Mouse (Mus musculus): ENCODE measurements around the gene Yjefn3. TPM values are rescaled to one million over a fixed set of nuclear protein-coding genes. Genes with fewer than 3 reads are reported as not detected.
"Not testable (repeated sequence)": the region's sequence is repeated elsewhere in the genome, so short reads cannot be mapped to it uniquely, and the experiment has no call there.

Yjefn3 gene
- total RNA-seq (2021) (1 to 10 TPM; 1.9 to 4.2 TPM), polyA plus RNA-seq (2012; rRNA removed) (6.6 and 10.8 TPM in 2 replicates)
- long read RNA-seq, partial matches to known transcripts: 0 of 15 reads
- long read RNA-seq, other reads (novel, unspliced or antisense): 15 of 15 reads

GRCm38 (mm10) chr8:69902163-69903062, at the start of gene Yjefn3, which contains the start of the genes Tssk6 and Ndufa13:
Gene Yjefn3 (minus strand): TSS chr8:69902712.
Gene Tssk6 (plus strand): TSS chr8:69902184.
Gene Ndufa13 (minus strand): TSS chr8:69902558.
- DNase-seq: peak; percentile 69

GRCm38 (mm10) chr8:69950300-69950699, 47.8 kb upstream of the Yjefn3 start:
- DNase-seq: no peak

- not testable (repeated sequence) for DNase-seq
Observed at GRCm38 (mm10) chr8:69942495-69942894, 40.0 kb upstream of the Yjefn3 start.

- no peak for DNase-seq
Observed at GRCm38 (mm10) chr8:69940386-69940785, 37.9 kb upstream of the Yjefn3 start.

- no peak for DNase-seq
Observed at GRCm38 (mm10) chr8:69939633-69940032, 37.1 kb upstream of the Yjefn3 start.

GRCm38 (mm10) chr8:69938245-69938982, 35.9 kb upstream of the Yjefn3 start:
- DNase-seq: no peak

GRCm38 (mm10) chr8:69937466-69937865, 35.0 kb upstream of the Yjefn3 start:
- DNase-seq: no peak

- no peak for DNase-seq
Observed at GRCm38 (mm10) chr8:69936050-69936794, 33.7 kb upstream of the Yjefn3 start.

- DNase-seq: no peak
Observed at GRCm38 (mm10) chr8:69935431-69935830, 32.9 kb upstream of the Yjefn3 start.

GRCm38 (mm10) chr8:69934582-69934981, 32.1 kb upstream of the Yjefn3 start:
- DNase-seq: no peak

- DNase-seq: no peak
Observed at GRCm38 (mm10) chr8:69933811-69934210, 31.3 kb upstream of the Yjefn3 start.

- no peak for DNase-seq
Observed at GRCm38 (mm10) chr8:69926901-69927300, 24.4 kb upstream of the Yjefn3 start.

- DNase-seq: no peak
Observed at GRCm38 (mm10) chr8:69923986-69924385, 21.5 kb upstream of the Yjefn3 start.

GRCm38 (mm10) chr8:69921141-69921540, 18.6 kb upstream of the Yjefn3 start:
- no peak for DNase-seq

GRCm38 (mm10) chr8:69919876-69920662, 17.6 kb upstream of the Yjefn3 start:
- DNase-seq: peak; percentile 60

- peak; percentile 81 for DNase-seq
Observed at GRCm38 (mm10) chr8:69919010-69919409, 16.5 kb upstream of the Yjefn3 start.

- DNase-seq: no peak
Observed at GRCm38 (mm10) chr8:69918506-69918905, 16.0 kb upstream of the Yjefn3 start.

- no peak for DNase-seq
Observed at GRCm38 (mm10) chr8:69915748-69916147, 13.2 kb upstream of the Yjefn3 start.

GRCm38 (mm10) chr8:69914526-69914925, 12.0 kb upstream of the Yjefn3 start:
- no peak for DNase-seq

- DNase-seq: no peak
Observed at GRCm38 (mm10) chr8:69912478-69913074, 10.1 kb upstream of the Yjefn3 start.

GRCm38 (mm10) chr8:69911917-69912316, 9.4 kb upstream of the Yjefn3 start:
- DNase-seq: no peak

Measured in adrenal gland, adult 2 months (tissue).